Mouse (Mus musculus): ENCODE results near the gene Pam16.

Gene Pam16

GRCm38 (mm10) chr16:4611193-4611592 is 13.6 kb downstream of the Pam16 start:
- DNase-seq (ENCODE audit: low spot score): no peak

GRCm38 (mm10) chr16:4608532-4609059 is 16.2 kb downstream of the Pam16 start:
- DNase-seq (ENCODE audit: low spot score): peak; percentile 31

DNA sequence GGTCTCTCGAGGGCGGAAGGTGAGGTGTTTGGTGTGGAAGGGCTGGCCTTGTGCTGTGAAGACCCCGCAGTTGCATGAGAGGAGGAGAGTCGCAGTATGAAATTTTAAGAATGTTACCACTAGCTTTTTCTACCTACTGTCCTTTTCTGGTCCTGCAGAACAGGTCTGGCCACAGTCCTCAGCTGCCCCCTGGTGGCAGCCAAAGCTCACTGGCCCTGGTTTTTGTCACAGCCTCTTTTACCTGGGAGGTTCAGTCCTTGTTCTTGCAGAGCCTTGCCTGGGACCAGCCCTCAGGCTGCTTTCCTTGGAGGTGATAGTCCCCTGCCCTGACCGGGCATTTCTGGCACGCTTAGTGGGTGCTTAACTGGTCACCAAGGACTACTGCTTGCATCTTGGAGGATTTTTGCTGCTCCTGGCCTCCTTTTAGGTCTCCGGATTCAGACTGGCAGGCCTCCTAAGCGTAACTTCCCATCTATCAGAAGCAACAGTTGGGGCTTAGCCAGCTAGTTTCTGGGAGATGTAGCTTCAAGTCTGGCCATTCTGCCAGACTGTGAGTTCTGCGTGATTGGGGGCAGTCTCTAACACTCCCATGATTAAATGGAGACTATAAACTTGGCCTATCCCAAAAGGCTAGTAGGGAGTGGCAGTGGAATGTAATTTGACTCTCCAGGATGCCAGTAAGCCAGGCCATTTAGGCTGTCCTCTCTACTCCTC is 16.8 kb downstream of the Pam16 start:
- peak; percentile 88 for DNase-seq (ENCODE audit: low spot score)

GRCm38 (mm10) chr16:4606431-4607084 is 18.2 kb downstream of the Pam16 start:
- peak; percentile 86 for DNase-seq (ENCODE audit: low spot score)

- DNase-seq (ENCODE audit: low spot score): no peak
Measured at GRCm38 (mm10) chr16:4605514-4606131, 19.2 kb downstream of the Pam16 start.

GRCm38 (mm10) chr16:4604293-4604837 is 20.4 kb downstream of the Pam16 start:
- DNase-seq (ENCODE audit: low spot score): no peak

- DNase-seq (ENCODE audit: low spot score): no peak
Measured at GRCm38 (mm10) chr16:4603453-4603837, 21.3 kb downstream of the Pam16 start.

GRCm38 (mm10) chr16:4602766-4603452 is 21.9 kb downstream of the Pam16 start:
- DNase-seq (ENCODE audit: low spot score): no peak

DNA sequence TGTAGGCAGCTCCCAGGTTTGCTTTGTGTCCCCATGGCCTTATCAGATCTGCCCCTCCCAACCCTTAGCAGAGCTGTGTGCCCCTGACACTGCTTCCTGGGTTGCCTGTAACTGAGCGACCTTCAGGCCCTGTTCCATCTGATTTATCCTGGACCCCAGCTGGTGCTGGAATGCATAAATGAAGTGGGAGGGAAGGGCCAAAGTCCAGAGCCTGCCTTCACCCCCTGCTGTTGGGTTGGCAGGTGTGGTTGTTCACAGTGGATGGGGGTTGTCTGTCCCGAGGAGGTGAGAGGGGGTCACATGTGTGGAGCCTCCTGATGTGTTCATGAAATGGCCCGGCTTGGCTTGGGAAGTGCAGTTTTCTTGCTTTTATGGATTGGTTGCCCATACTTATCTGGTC is 22.6 kb downstream of the Pam16 start:
- DNase-seq (ENCODE audit: low spot score): no peak

- DNase-seq (ENCODE audit: low spot score): no peak
Measured at GRCm38 (mm10) chr16:4600701-4601310, 24.0 kb downstream of the Pam16 start.

- no peak for DNase-seq (ENCODE audit: low spot score)
Measured at GRCm38 (mm10) chr16:4599616-4600015, 25.2 kb downstream of the Pam16 start.

DNA sequence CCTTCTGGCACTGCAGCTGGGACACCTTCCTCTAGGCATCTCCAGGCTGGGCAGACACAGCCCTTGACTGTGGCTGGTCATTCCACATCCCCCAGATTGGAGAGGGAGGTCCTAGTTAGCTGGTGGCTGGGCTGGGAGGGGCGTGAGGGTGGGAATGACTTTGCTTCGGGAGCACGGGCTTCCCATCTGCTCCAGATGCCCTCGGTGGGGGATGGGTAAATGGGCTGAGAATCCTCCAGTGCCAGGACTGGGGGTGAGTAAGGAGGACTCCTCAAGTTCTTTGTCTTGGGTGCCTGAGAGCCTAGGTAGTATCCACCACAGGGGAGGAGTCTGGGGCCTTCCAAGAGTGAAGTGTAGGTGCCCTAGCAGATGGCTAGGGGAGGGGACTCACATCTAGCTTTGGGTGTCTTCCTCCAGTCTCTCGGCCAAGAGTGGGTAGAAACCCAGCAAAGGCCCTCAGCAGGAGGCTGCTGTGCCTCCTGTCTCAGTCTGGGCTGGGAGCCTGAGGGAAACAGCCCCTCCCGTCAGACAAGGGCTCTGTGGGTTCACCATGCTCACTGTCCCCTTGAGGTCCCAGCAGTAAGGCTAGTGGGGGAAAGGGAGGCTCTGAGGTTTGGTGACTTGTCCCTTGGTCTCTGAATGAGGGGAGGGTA is 25.8 kb downstream of the Pam16 start:
- no peak for DNase-seq (ENCODE audit: low spot score)

- DNase-seq (ENCODE audit: low spot score): no peak
Measured at GRCm38 (mm10) chr16:4598041-4598440, 26.7 kb downstream of the Pam16 start.

DNA sequence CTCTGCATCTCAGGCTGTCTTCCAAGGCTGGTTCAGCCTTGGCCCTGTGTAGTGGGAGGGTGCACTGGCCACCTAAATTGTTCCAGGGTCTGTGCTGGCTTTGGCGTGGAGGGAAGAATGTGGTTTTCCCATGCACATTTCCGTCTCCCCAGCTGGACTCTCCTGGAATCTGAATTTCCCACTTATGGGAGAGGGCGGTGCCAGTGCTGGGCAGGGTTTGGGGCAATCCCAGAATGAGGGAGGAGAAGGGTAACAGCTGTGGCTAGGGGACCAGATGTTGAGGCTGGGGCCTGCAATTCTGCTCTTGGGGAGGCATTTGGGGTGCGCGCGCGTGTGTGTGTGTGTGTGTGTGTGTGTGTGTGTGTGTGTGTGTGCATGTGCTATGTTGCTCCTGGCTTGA is 27.5 kb downstream of the Pam16 start:
- DNase-seq (ENCODE audit: low spot score): no peak

DNA sequence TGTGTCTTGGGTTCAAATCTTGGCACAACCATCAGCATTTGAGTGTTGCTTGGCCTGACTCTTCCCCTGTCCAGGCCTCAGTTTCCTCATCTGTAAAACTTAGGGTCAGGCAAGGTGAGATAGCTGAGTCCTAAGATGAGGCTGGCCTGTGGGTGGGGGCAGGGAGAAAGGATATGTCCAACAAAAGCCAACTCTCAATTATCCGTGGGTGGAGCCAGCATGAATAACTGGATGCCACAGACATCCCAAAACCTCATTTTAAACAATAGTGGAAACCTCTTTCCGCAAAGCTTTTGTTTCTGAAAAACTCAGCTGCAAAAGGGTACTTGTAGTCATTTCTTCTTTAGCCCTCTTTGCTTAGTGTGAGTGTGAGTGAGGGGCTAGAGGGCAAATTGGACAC is 28.0 kb downstream of the Pam16 start:
- no peak for DNase-seq (ENCODE audit: low spot score)

DNA sequence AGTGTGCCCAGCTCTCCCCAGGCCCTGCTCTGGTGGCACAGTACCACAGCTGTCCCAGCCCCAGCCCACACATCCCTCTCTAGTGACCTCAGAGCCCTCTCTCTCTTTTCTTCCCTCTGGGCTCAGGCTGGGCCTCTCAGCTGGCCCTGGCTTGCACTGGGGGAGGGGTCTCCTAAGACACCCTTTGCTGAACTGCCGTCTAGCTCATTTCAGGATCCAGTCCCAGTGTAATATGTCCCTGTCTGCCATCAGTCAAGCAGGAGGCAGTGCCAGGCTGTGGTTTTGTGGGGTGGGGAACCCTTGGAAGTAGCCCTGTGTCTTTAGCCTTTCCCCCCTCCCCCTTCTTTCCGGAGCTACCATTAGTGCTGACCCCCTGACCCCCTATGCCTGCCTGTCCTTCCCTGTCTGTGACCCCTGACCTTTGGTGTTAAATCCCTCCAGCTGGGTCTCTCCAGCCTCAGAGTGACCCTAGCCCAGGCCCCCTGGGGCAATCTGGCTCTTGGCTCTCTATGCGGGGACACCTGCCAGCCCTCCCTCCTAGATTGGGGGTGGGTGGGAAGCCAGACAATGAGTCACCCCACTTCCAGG is 28.6 kb downstream of the Pam16 start:
- no peak for DNase-seq (ENCODE audit: low spot score)

- peak; percentile 64 for DNase-seq (ENCODE audit: low spot score)
Measured at GRCm38 (mm10) chr16:4595527-4595963, 29.2 kb downstream of the Pam16 start.

DNA sequence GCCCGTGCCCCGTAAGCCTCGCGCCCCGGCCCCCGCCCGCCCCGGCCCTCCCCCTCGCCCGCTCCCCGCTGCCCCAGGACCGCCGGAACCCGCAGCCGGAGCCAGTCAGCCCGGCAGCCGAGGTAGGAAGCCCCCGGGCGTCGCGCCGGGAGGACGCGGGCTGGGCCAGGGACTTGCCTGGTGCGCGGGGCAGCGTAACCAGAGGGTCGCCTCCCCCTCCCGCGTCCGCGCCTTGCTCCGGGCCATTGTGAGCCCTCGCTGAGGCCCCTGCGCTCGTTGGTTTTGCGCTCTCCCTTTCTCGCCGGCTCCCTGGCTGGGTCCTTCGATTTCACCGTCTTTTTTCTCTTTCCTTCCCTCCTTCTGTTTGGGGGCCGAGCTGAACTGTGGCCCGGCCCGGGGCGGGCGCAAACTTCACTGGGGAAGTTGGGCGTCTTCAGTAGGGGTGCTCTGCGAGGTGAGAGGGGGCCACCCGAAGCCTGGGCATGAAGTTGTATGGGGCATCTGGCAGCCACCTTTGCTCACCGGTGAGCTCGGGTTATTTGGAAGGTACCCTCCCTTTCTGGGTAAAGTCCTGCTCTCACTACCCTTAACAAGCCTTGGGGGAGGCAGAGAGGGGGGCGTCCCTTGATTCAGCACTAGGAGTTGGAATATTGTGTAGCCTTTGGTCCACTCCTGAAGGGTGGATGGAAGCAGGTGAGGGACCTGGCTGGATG is 29.8 kb downstream of the Pam16 start:
- DNase-seq (ENCODE audit: low spot score): no peak

DNA sequence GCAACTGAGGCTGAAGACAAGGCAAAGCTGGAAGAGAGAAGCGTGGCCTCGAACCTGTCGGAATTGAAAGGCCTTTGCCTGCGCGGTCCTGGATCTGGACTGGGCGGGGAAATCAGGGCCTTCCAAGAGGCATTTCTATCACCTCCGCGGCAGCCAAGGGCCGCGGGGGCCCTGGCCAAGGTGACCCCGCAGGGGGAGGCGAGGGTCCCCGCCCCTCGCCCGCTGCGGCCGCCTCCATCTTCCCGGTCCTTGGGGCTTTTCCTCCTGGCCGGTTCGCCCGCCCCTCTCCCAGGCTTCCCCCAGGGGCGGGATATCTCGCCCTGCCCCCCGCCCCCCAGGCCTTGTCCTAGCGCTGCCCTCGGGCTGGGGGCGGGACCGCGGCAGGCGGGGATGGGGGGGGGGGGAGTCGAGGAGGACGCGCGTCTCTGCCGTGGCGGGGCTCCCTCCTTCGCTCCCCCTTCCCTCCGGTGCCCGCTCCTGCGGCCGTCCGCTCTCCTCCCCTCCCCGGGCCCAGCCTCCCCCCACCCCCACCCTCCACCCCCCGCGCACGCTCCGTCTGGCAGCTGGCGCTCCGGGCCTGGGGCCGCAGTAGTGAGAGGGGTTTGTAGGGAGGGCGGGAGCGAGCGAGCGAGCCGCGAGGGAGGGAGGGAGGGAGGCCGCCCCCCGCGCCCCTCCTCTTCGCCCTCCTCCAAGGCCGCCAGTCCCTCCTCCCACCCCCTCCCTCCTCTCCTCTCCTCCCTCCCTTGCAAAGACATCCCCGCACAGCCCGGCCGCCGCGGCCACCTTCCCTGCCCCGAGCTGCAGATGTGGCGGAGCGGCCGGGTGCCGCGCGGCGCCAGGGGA is 30.6 kb downstream of the Pam16 start, which contains the start of gene Glis2:
TSS of gene Glis2 (plus strand) at position 743 of the 843 bp plus-strand sequence.
- DNase-seq (ENCODE audit: low spot score): peak; percentile 46
